Mouse (Mus musculus): Measurements from ENCODE around the gene Fgf10. TPM values are rescaled to one million over a fixed set of nuclear protein-coding genes. Genes with fewer than 3 reads are reported as not detected.

Gene Fgf10
- polyA plus RNA-seq, 1 experiment from 2014 or later, result 2.3 TPM

DNA sequence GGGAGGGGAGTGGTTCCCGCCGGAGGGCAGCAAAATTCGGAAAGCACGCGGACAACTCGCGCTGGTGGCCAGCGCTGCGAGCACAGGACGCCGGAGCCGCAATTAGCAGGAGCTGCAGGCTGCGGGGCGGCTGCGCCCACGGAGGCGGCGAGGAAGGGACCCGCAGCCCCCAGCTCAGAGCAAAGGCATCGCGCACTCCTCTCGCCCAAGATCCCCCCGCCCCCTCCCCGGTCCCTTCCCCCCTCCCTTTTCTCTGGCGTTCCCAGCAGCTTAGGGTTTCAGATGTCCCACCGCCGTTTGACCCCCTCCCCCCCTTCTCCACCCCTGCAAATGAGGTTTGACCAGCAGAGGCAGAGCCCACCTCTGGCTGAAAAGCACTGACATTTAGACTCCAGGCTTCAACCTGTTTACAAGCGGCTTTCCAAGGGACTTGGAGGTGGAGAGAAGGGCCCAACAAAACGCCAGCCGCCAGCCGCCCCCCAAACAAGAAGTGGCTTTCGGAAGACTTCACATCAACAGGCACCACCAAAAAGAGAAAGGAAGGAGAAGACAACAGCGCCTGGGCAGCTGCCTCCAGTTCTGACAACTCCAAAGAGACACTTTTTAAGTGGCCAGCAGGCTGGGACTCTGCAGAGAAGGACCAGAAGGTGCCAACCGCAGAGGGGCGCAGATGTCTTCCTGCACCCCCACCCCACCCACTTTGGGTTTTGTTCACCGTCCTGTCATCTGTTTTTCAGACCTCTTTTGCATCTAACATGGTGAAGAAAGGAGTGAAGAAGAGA, 44.9 kb downstream of the Fgf10 start:
- Histone ChIP-seq H3K27me3 (ENCODE audit: control insufficient read depth, insufficient read depth, low read length) (peaks cover 7% of the 10 kb centered on the region), H3K27ac (ENCODE audit: low read depth, low read length) (no peak overlapping the region), H3K4me1 (replicated peaks; ENCODE audit: control insufficient read depth, insufficient read depth, low read length) (peaks cover 2% of the 10 kb centered on the region; the same call in 1 of the 2 replicates), H3K4me3 (ENCODE audit: low read depth, low read length) (peak overlapping the region; percentile 46), H3K36me3 (ENCODE audit: control insufficient read depth, insufficient read depth, low read length) (no peaks in the 10 kb centered on the region), H3K4me2 (replicated peaks; ENCODE audit: low read depth, low read length) (peak overlapping the region; percentile 71), H3K9ac (ENCODE audit: low read depth, low read length) (peak overlapping the region; percentile 45), H3K9me3 (ENCODE audit: control insufficient read depth, low read length) (no peaks in the 10 kb centered on the region)
- peak; percentile 81 for ATAC-seq (ENCODE audit: low FRiP score)
- under 1% methylated on average over 30 of the region's 36 CpGs for WGBS
- no peak for DNase-seq (ENCODE audit: low spot score)

DNA sequence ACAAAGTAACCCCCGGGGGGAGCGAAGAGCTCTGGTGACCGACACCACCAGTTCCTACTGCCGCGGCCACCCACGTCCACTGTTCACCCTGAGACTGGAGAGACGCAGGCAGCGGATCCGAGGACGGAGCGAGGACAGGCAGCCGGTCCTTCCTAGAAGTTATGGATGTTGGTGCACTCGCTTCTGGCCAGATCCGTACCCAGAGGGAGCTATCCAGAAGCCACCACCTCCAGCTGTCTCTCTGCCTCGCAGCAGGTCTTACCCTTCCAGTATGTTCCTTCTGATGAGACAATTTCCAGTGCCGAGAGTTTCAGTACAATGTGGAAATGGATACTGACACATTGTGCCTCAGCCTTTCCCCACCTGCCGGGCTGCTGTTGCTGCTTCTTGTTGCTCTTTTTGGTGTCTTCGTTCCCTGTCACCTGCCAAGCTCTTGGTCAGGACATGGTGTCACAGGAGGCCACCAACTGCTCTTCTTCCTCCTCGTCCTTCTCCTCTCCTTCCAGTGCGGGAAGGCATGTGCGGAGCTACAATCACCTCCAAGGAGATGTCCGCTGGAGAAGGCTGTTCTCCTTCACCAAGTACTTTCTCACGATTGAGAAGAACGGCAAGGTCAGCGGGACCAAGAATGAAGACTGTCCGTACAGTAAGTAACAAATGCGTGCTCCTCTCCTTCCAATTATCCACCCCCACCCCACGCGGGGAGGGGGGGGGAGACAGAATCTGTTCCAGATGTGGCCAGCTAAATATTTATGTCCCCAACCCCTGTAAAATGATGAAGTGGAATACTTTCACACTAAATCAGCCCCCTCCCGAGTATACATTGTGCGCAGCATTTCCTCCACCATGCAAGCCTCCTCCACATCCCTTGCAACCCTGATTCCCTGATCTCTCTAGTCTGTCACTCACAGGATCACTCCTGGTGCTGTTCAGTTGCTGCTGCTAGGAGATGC, 45.8 kb downstream of the Fgf10 start:
- H3K4me3 ChIP-seq (ENCODE audit: low read depth, low read length), result peak overlapping the region; percentile 46
- peak overlapping the region; percentile 71 for H3K4me2 ChIP-seq (replicated peaks; ENCODE audit: low read depth, low read length)
- no peak overlapping the region for H3K27ac ChIP-seq (ENCODE audit: low read depth, low read length)
- WGBS, result 4% methylated on average over 31 of the region's 31 CpGs
- peaks cover 2% of the 10 kb centered on the region; the same call in 1 of the 2 replicates for H3K4me1 ChIP-seq (replicated peaks; ENCODE audit: control insufficient read depth, insufficient read depth, low read length)
- ATAC-seq (ENCODE audit: low FRiP score), result peak; percentile 50
- H3K36me3 ChIP-seq (ENCODE audit: control insufficient read depth, insufficient read depth, low read length), result no peaks in the 10 kb centered on the region
- no peak overlapping the region for H3K9ac ChIP-seq (ENCODE audit: low read depth, low read length)
- H3K9me3 ChIP-seq (ENCODE audit: control insufficient read depth, low read length), result no peaks in the 10 kb centered on the region
- peaks cover 7% of the 10 kb centered on the region for H3K27me3 ChIP-seq (ENCODE audit: control insufficient read depth, insufficient read depth, low read length)
- peak; percentile 64 for DNase-seq (ENCODE audit: low spot score)

DNA sequence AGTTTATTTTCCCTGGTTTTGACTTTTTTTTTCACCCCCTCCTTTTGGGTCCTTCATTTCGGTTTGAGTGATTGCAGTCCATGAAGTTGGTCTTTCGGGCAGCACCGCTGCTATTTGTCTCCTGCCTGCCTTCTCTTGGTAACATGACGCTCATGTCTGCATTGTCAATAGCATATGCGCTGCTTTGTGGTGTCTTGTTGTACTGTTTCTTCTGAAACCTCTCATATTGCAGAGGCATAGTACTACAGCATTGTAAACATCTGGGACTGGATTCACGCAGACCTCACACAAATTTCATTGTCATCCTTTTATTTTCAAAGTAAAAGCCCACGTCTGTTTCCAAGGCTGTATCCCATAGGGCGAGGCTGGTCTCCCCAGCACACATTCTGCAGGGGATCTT, 46.7 kb downstream of the Fgf10 start:
- Histone ChIP-seq H3K36me3 (ENCODE audit: control insufficient read depth, insufficient read depth, low read length) (no peaks in the 10 kb centered on the region), H3K27ac (ENCODE audit: low read depth, low read length) (no peak overlapping the region), H3K4me3 (ENCODE audit: low read depth, low read length) (peak overlapping the region; percentile 46; the same call in 1 of the 2 replicates), H3K9me3 (ENCODE audit: control insufficient read depth, low read length) (no peaks in the 10 kb centered on the region), H3K4me1 (replicated peaks; ENCODE audit: control insufficient read depth, insufficient read depth, low read length) (peaks cover 2% of the 10 kb centered on the region; the same call in 1 of the 2 replicates), H3K9ac (ENCODE audit: low read depth, low read length) (no peak overlapping the region), H3K27me3 (ENCODE audit: control insufficient read depth, insufficient read depth, low read length) (peaks cover 7% of the 10 kb centered on the region), H3K4me2 (replicated peaks; ENCODE audit: low read depth, low read length) (peak overlapping the region; percentile 71)
- no peak for ATAC-seq (ENCODE audit: low FRiP score)
- WGBS, result 9% methylated on average over 8 of the region's 8 CpGs
- DNase-seq (ENCODE audit: low spot score), result peak; percentile 34

DNA sequence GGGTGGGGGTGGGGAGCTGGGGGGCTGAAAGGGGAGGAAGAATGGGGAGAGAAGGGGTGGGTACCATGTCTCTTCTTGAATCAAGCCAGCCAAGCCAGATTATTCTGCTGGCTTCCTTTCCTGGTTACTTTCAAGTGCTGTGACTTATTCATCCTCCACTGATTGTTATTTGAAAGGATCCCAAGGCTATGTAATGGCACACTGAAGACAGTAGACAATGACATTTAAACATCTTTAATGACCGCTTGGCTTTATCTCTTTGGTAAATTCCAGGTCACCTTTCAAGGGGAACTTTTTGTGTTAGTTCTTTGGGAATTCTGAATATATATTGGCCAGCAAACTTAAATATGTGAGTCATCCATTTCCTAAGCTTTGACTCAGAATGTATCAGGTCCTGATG, 47.1 kb downstream of the Fgf10 start:
- ATAC-seq (ENCODE audit: low FRiP score) (no peak), DNase-seq (ENCODE audit: low spot score) (no peak)
- Histone ChIP-seq H3K27ac (ENCODE audit: low read depth, low read length) (no peak overlapping the region), H3K4me3 (ENCODE audit: low read depth, low read length) (no peak overlapping the region), H3K9me3 (ENCODE audit: control insufficient read depth, low read length) (no peaks in the 10 kb centered on the region), H3K36me3 (ENCODE audit: control insufficient read depth, insufficient read depth, low read length) (no peaks in the 10 kb centered on the region), H3K27me3 (ENCODE audit: control insufficient read depth, insufficient read depth, low read length) (peaks cover 7% of the 10 kb centered on the region), H3K9ac (ENCODE audit: low read depth, low read length) (no peak overlapping the region), H3K4me2 (replicated peaks; ENCODE audit: low read depth, low read length) (no peak overlapping the region; the same call in 1 of the 2 replicates), H3K4me1 (replicated peaks; ENCODE audit: control insufficient read depth, insufficient read depth, low read length) (peaks cover 2% of the 10 kb centered on the region; the same call in 1 of the 2 replicates)
- 50% methylated on average over 1 of the region's 1 CpGs for WGBS

DNA sequence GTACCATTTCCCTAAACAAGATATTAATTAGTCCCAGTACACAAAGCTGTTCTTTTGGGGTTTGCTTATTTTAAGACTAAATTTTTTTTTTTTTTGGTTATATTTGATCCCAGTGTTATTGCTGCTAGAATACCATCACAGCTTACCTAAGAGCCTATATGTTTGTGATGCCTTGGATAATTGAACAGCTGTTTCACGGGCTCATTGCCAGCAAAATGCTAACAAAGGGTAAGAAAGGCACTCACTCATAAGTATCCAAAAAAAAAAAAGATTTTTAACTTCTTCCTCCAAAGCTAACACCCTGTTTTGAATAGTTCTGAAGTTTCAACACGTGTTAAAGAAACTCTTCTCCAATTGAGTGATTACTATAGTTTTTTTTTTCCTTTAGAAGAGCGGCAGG, 48.8 kb downstream of the Fgf10 start:
- Histone ChIP-seq H3K27ac (ENCODE audit: low read depth, low read length) (no peak overlapping the region), H3K9ac (ENCODE audit: low read depth, low read length) (no peak overlapping the region), H3K4me2 (replicated peaks; ENCODE audit: low read depth, low read length) (no peak overlapping the region), H3K9me3 (ENCODE audit: control insufficient read depth, low read length) (no peaks in the 10 kb centered on the region), H3K4me1 (replicated peaks; ENCODE audit: control insufficient read depth, insufficient read depth, low read length) (peaks cover 2% of the 10 kb centered on the region; the same call in 1 of the 2 replicates), H3K27me3 (ENCODE audit: control insufficient read depth, insufficient read depth, low read length) (peaks cover 5% of the 10 kb centered on the region), H3K36me3 (ENCODE audit: control insufficient read depth, insufficient read depth, low read length) (no peaks in the 10 kb centered on the region), H3K4me3 (ENCODE audit: low read depth, low read length) (no peak overlapping the region)
- no peak for DNase-seq (ENCODE audit: low spot score)
- WGBS, result 46% methylated on average over 3 of the region's 3 CpGs
- ATAC-seq (ENCODE audit: low FRiP score), result no peak

DNA sequence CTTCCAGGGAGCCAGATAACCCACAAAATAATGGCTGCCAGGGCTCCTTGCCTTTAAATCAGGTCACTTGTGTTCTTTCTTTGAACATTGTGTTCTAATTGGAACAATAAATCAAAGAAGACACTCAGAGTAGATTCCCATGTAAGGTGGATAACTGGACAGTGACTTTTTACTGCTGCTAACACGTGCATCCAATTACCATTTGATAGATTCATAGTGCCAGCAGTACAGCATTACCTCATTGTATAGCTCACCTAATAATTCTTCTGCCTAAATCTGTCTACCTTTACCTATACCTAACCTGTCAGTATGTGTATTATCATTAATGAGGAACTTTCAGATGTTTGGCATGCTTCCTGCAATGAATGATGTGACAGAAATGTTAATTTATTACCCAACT, 52.1 kb downstream of the Fgf10 start:
- ATAC-seq (ENCODE audit: low FRiP score), result no peak
- no peak overlapping the region for H3K4me3 ChIP-seq (ENCODE audit: low read depth, low read length)
- 59% methylated on average over 1 of the region's 1 CpGs for WGBS
- no peak overlapping the region for H3K27ac ChIP-seq (ENCODE audit: low read depth, low read length)
- H3K9ac ChIP-seq (ENCODE audit: low read depth, low read length), result no peak overlapping the region
- no peaks in the 10 kb centered on the region for H3K9me3 ChIP-seq (ENCODE audit: control insufficient read depth, low read length)
- H3K36me3 ChIP-seq (ENCODE audit: control insufficient read depth, insufficient read depth, low read length), result no peaks in the 10 kb centered on the region
- no peak overlapping the region for H3K4me2 ChIP-seq (replicated peaks; ENCODE audit: low read depth, low read length)
- no peaks in the 10 kb centered on the region for H3K27me3 ChIP-seq (ENCODE audit: control insufficient read depth, insufficient read depth, low read length)
- DNase-seq (ENCODE audit: low spot score), result no peak
- H3K4me1 ChIP-seq (replicated peaks; ENCODE audit: control insufficient read depth, insufficient read depth, low read length), result no peaks in the 10 kb centered on the region

DNA sequence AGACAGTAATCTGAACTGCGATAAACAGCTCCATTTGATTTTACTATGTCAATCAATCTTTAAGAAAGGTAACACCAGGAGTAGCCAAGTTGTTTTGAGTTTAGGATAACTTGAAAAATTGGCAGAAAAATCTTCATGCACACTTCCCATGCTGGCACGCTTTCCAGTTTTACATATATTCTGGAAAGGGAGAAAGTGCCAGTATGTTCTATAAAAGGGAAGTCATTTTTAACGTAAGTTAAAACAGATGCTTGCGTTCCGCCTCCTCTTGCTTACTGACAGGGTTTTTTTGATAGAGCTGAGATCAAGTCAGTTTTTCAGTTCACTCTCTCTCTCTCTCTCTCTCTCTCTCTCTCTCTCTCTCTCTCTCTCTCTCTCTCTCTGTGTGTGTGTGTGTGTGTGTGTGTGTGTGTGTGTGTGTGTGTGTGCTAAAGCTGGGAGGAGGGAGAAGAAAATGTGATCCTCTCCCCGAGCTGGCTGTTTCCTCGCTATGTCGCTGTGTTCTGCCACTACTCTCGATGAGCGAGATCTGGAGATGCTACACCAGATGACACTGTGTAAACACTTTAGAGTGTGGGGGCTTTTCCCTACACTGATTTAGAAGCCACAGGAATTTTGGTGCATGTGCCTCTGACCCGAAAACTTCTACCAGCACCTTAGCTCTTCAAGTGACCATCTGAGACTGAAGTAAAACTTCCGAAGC, 62.4 kb downstream of the Fgf10 start:
- WGBS, result 76% methylated on average over 12 of the region's 12 CpGs
- H3K9ac ChIP-seq (ENCODE audit: low read depth, low read length), result no peak overlapping the region
- DNase-seq (ENCODE audit: low spot score), result no peak

DNA sequence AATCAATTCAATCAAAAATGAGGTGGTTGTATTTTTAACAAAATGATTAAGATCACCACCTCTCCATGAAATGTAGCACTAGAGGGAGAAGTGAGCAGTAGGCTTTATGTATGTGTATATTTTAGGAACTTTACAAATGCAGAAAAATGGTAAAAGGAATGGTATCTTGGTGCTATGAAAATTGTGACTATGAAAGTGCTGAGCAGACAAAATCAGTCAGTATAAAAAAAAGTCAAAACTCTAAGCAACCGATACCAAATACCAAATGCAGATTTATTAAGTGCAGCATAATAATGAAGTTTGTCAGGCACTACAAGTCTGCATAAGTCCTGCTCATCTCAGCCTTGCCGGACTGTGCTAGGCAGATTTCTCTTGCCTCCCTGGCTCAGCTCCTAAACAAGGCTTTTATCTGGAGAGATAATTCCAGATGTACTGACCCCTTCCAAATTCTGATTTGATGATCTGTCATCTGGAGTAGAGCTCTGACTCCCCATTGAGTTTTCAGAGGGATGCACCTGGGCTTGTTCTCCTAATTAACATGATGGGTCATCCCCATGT, 70.3 kb downstream of the Fgf10 start:
- Histone ChIP-seq H3K4me1 (replicated peaks; ENCODE audit: control insufficient read depth, insufficient read depth, low read length) (no peaks in the 10 kb centered on the region), H3K27me3 (ENCODE audit: control insufficient read depth, insufficient read depth, low read length) (no peaks in the 10 kb centered on the region), H3K4me3 (ENCODE audit: low read depth, low read length) (no peak overlapping the region), H3K4me2 (replicated peaks; ENCODE audit: low read depth, low read length) (no peak overlapping the region), H3K9me3 (ENCODE audit: control insufficient read depth, low read length) (no peaks in the 10 kb centered on the region), H3K9ac (ENCODE audit: low read depth, low read length) (no peak overlapping the region), H3K36me3 (ENCODE audit: control insufficient read depth, insufficient read depth, low read length) (no peaks in the 10 kb centered on the region), H3K27ac (ENCODE audit: low read depth, low read length) (no peak overlapping the region)
- 90% methylated on average over 2 of the region's 2 CpGs for WGBS
- ATAC-seq (ENCODE audit: low FRiP score), result no peak
- DNase-seq (ENCODE audit: low spot score), result no peak

More for the DNA sequence above, 62.4 kb downstream of the Fgf10 start:
- Histone ChIP-seq H3K9me3 (ENCODE audit: control insufficient read depth, low read length) (no peaks in the 10 kb centered on the region), H3K36me3 (ENCODE audit: control insufficient read depth, insufficient read depth, low read length) (no peaks in the 10 kb centered on the region), H3K4me3 (ENCODE audit: low read depth, low read length) (no peak overlapping the region), H3K27me3 (ENCODE audit: control insufficient read depth, insufficient read depth, low read length) (no peaks in the 10 kb centered on the region), H3K4me1 (replicated peaks; ENCODE audit: control insufficient read depth, insufficient read depth, low read length) (no peaks in the 10 kb centered on the region), H3K27ac (ENCODE audit: low read depth, low read length) (no peak overlapping the region), H3K4me2 (replicated peaks; ENCODE audit: low read depth, low read length) (no peak overlapping the region)
- ATAC-seq (ENCODE audit: low FRiP score), result no peak

Measured in hindbrain, embryonic 11.5 days (tissue).